In the genomic region with DNA sequence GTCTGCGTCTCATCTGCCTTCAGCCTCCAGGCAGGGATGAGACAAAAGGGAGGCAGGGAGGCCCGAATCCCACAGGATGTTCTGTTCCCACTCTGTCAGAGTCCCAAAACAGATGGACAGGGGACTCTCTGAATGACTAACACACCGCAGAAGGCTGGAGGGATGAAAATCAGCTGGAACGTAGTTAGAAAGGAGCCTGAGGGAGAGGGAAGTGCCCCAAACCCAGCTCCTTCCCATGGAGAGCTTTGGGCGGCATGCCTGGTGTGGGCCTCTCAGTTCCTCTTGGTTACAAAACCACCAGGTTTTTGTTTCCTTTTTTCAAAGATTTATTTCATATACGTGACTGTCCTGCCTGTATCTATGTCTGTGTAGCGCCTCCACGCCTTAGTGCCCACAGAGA, we compare ENCODE assay signal across 13 mouse cellular contexts. TPM values are rescaled to one million over a fixed set of nuclear protein-coding genes. Genes with fewer than 3 reads are reported as not detected.
DNase-seq lines count a peak whose midpoint lies in the region; ATAC-seq and TF ChIP-seq lines count a peak whose summit lies in the region.
"Had no signal": no experiment of that assay in that cellular context is flagged by ENCODE, and none has a peak within 500 bp of the region (broad histone marks: within the 10 kb centered on the region; RNA-seq: fewer than 3 reads in every experiment).

No protein-coding gene starts in this region.

- 0 out of 2 replicates have a peak, but pooled peaks have one; percentile 2 for TF ChIP-seq EP300 in ES-Bruce4 (IDR thresholded peaks at IDR 0.05; ENCODE audit: insufficient read depth, low read depth, low read length)

- ATAC-seq in forebrain, embryonic 13.5 days, result no peak
- ATAC-seq in hindbrain, embryonic 14.5 days (ENCODE audit: low FRiP score), result no peak
- ATAC-seq: forebrain, embryonic 15.5 days had no signal

- H3K9ac ChIP-seq in forebrain, embryonic 13.5 days, result no peak overlapping the region
- no peak overlapping the region for H3K9ac ChIP-seq in ES-Bruce4 (ENCODE audit: low read depth, poor library complexity, severe bottlenecking)
- no peak overlapping the region for H3K9ac ChIP-seq in hindbrain, embryonic 14.5 days
- H3K9ac ChIP-seq: forebrain, embryonic 15.5 days; kidney, embryonic 15.5 days had no signal

- 78% methylated on average over 8 of the region's 8 CpGs for WGBS in forebrain, embryonic 10.5 days
- 84% methylated on average over 8 of the region's 8 CpGs for WGBS in forebrain, embryonic 13.5 days
- WGBS in limb, embryonic 10.5 days, result 69% methylated on average over 8 of the region's 8 CpGs
- WGBS in hindbrain, embryonic 14.5 days, result 59% methylated on average over 8 of the region's 8 CpGs

- H3K27me3 ChIP-seq in forebrain, embryonic 10.5 days (ENCODE audit: poor library complexity, severe bottlenecking), result no peaks in the 10 kb centered on the region
- no peaks in the 10 kb centered on the region for H3K27me3 ChIP-seq in forebrain, embryonic 13.5 days
- no peaks in the 10 kb centered on the region for H3K27me3 ChIP-seq in ES-Bruce4 (ENCODE audit: control insufficient read depth, insufficient read depth, low read length, poor library complexity, severe bottlenecking)
- H3K27me3 ChIP-seq in limb, embryonic 10.5 days (ENCODE audit: low read depth, poor library complexity, severe bottlenecking), result no peaks in the 10 kb centered on the region
- H3K27me3 ChIP-seq in hindbrain, embryonic 14.5 days (ENCODE audit: control insufficient read depth, insufficient read depth, low read length), result no peaks in the 10 kb centered on the region
- H3K27me3 ChIP-seq: forebrain, embryonic 15.5 days; kidney, embryonic 15.5 days had no signal

- H3K36me3 ChIP-seq in forebrain, embryonic 10.5 days (replicated peaks), result no peaks in the 10 kb centered on the region
- H3K36me3 ChIP-seq in forebrain, embryonic 13.5 days (ENCODE audit: poor library complexity, severe bottlenecking), result no peaks in the 10 kb centered on the region
- H3K36me3 ChIP-seq in ES-Bruce4 (ENCODE audit: control insufficient read depth, insufficient read depth, low read length, poor library complexity, severe bottlenecking), result no peaks in the 10 kb centered on the region
- H3K36me3 ChIP-seq in limb, embryonic 10.5 days, result no peaks in the 10 kb centered on the region
- no peaks in the 10 kb centered on the region for H3K36me3 ChIP-seq in hindbrain, embryonic 14.5 days (replicated peaks; ENCODE audit: control insufficient read depth, insufficient read depth)
- H3K36me3 ChIP-seq: forebrain, embryonic 15.5 days; kidney, embryonic 15.5 days had no signal

- peak overlapping the region; percentile 20; the same call in 1 of the 2 replicates for H3K27ac ChIP-seq in forebrain, embryonic 10.5 days
- H3K27ac ChIP-seq in forebrain, embryonic 13.5 days, result no peak overlapping the region
- no peak overlapping the region for H3K27ac ChIP-seq in ES-Bruce4 (ENCODE audit: insufficient read depth, low read length)
- 0 out of 2 replicates have a peak overlapping the region, but pooled peaks have one; percentile 14 for H3K27ac ChIP-seq in limb, embryonic 10.5 days
- no peak overlapping the region for H3K27ac ChIP-seq in hindbrain, embryonic 14.5 days
- H3K27ac ChIP-seq: forebrain, embryonic 15.5 days; kidney, embryonic 15.5 days had no signal

- H3K9me3 ChIP-seq in forebrain, embryonic 10.5 days, result no peaks in the 10 kb centered on the region
- H3K9me3 ChIP-seq in forebrain, embryonic 13.5 days (replicated peaks), result no peaks in the 10 kb centered on the region
- H3K9me3 ChIP-seq in ES-Bruce4 (replicated peaks; ENCODE audit: control insufficient read depth, insufficient read depth, low read length, poor library complexity, severe bottlenecking), result no peaks in the 10 kb centered on the region
- H3K9me3 ChIP-seq in limb, embryonic 10.5 days (replicated peaks), result no peaks in the 10 kb centered on the region
- H3K9me3 ChIP-seq in hindbrain, embryonic 14.5 days (ENCODE audit: control insufficient read depth, low read length), result no peaks in the 10 kb centered on the region
- H3K9me3 ChIP-seq: forebrain, embryonic 15.5 days; kidney, embryonic 15.5 days had no signal

- H3K4me1 ChIP-seq in forebrain, embryonic 10.5 days, result peaks cover 52% of the 10 kb centered on the region
- H3K4me1 ChIP-seq in forebrain, embryonic 13.5 days, result peaks cover 36% of the 10 kb centered on the region
- H3K4me1 ChIP-seq in ES-Bruce4 (ENCODE audit: control insufficient read depth, insufficient read depth, low read length), result peaks cover 13% of the 10 kb centered on the region
- peaks cover 50% of the 10 kb centered on the region for H3K4me1 ChIP-seq in limb, embryonic 10.5 days
- H3K4me1 ChIP-seq in hindbrain, embryonic 14.5 days (replicated peaks; ENCODE audit: control insufficient read depth, insufficient read depth, low read length), result peaks cover 22% of the 10 kb centered on the region

- TF ChIP-seq POLR2A in ES-Bruce4 (IDR thresholded peaks at IDR 0.05; ENCODE audit: insufficient read depth, low read length), result no peak

- no peak overlapping the region for H3K4me3 ChIP-seq in forebrain, embryonic 10.5 days
- H3K4me3 ChIP-seq in forebrain, embryonic 13.5 days, result no peak overlapping the region
- H3K4me3 ChIP-seq in ES-Bruce4 (ENCODE audit: low read depth, low read length), result no peak overlapping the region
- no peak overlapping the region for H3K4me3 ChIP-seq in limb, embryonic 10.5 days
- no peak overlapping the region for H3K4me3 ChIP-seq in hindbrain, embryonic 14.5 days (replicated peaks; ENCODE audit: low read length)
- H3K4me3 ChIP-seq: forebrain, embryonic 15.5 days; kidney, embryonic 15.5 days had no signal

- no peak overlapping the region for H3K4me2 ChIP-seq in forebrain, embryonic 13.5 days
- H3K4me2 ChIP-seq in hindbrain, embryonic 14.5 days (replicated peaks), result no peak overlapping the region
- H3K4me2 ChIP-seq: forebrain, embryonic 15.5 days; kidney, embryonic 15.5 days had no signal

- DNase-seq in forebrain, embryonic 10.5 days (ENCODE audit: extremely low spot score, low spot score), result no peak
- peak; percentile 34 to 59 for DNase-seq in layer of hippocampus, adult 18-20 months (ENCODE audit: low spot score in 2 of 2)
- no peak for DNase-seq in layer of hippocampus, postnatal 14 days (ENCODE audit: low spot score in 2 of 2)
- DNase-seq in limb, embryonic 10.5 days (ENCODE audit: low spot score), result no peak
- DNase-seq in cerebellum, adult 18-20 months, result no peak
- no peak for DNase-seq in hindbrain, embryonic 14.5 days (ENCODE audit: low spot score)
- DNase-seq: adrenal gland, postnatal 14 days; gastrocnemius, postnatal 25 days; thymus, postnatal 36 days had no signal

- TF ChIP-seq CTCF in ES-Bruce4 (IDR thresholded peaks at IDR 0.05; ENCODE audit: low read depth, low read length), result no peak

RNA-seq across cellular contexts. Expression of a gene that starts 35.7 kb away (rescaled TPM):
- polyA plus RNA-seq in forebrain, embryonic 10.5 days (2016; fragmentation: Nextera tagmentation; extraction: Ambion mirVana), result 39.4 and 41.3 TPM in 2 replicates
- 20.6 and 30.4 TPM in 2 replicates for polyA plus RNA-seq in forebrain, embryonic 13.5 days (2015; fragmentation: Nextera tagmentation; extraction: Ambion mirVana)
- 10 to 100 TPM; 48.4 to 53.8 TPM for total RNA-seq in layer of hippocampus, adult 18-20 months (2021)
- 10 to 100 TPM; 62.9 to 72.9 TPM for total RNA-seq in layer of hippocampus, postnatal 14 days (2021)
- 90.5 and 99.3 TPM in 2 replicates for polyA plus RNA-seq in ES-Bruce4 (2011; ENCODE audit: insufficient read depth, insufficient read length, low read depth, missing spikeins)
- polyA plus RNA-seq in limb, embryonic 10.5 days (2016; fragmentation: Nextera tagmentation; extraction: Ambion mirVana), result 61.2 and 78.5 TPM in 2 replicates
- polyA plus RNA-seq in hindbrain, embryonic 14.5 days (2014; fragmentation: Nextera tagmentation; extraction: Ambion mirVana), result 41.3 and 43.4 TPM in 2 replicates

Comparison
In these comparisons a context has a peak if more than half of its experiments do, and no peak if none do; other contexts are left out.
1. DNase-seq: peak in layer of hippocampus, adult 18-20 months (2 of 2); none in forebrain, embryonic 10.5 days (single experiment), layer of hippocampus, postnatal 14 days (0 of 2), limb, embryonic 10.5 days (single experiment), cerebellum, adult 18-20 months (0 of 2) and hindbrain, embryonic 14.5 days (single experiment).
2. H3K27ac ChIP-seq: peak in forebrain, embryonic 10.5 days (single experiment) and limb, embryonic 10.5 days (single experiment); none in forebrain, embryonic 13.5 days (single experiment), ES-Bruce4 (single experiment) and hindbrain, embryonic 14.5 days (single experiment).